Mouse (Mus musculus) right cerebral cortex, adult 18-20 months (tissue): ENCODE measurements around the gene Vps4b.
"Not testable (repeated sequence)": the region's sequence is repeated elsewhere in the genome, so short reads cannot be mapped to it uniquely, and the experiment has no call there.

Experiments
- DNase-seq: peaks from one replicate; pipeline ENCODE4 v3.0.0; 2022; ENCODE audit warnings: mixed read lengths

Vps4b gene

DNA sequence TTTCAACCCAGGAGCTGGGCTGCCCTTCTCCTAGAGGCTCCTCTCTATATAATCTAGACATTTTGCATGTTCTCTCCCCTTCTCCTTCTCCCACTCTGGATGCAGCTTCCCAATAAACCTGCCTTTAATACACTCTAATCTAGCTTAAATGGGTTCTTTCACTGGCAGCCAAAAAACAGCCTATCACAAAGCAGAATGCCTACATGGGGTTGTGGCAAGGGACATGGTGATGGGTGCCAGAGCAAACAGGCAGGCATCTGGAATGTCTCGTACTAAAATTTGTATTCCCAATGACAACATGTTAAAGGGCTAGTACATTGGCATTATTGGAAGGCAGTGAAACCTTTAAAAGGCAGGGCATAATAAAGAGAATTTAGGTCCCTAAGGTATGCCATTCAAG, 45.9 kb downstream of the Vps4b start:
- no peak for DNase-seq

DNA sequence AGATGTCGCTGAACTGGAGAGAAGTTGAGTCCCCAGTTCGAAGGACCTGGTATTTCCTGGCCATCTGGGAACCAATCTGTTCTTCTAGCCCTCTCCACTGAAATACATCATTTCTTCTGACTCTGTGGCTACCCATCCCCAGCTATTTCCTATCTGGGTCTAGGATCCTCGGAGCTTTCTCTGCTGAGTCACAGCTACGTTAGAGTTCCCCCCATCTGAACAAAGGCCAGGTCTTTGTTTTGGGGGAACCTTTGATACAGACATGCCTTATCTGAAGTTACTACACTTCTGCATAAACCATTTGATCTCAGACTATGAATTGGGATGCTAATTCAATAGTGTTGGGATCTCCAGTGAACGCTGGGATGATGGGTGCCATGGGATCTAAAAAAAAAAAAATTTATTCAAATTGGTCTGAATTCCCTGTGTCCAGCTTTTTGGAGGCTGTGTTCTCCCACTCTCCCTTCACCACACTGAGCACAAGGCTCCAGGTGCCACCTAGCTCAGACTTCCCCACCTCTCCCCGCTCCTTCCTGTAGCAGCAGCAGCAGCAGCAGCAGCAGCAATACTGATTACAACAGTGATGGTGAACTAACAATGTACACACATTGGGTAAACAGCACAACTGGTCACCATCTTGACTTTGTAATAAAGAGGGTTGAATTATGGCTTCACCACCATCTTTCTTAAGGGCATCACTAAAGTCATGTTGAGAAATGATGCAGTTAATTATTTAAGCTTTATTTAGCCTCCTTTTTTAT, 47.8 kb downstream of the Vps4b start:
- no peak for DNase-seq

DNA sequence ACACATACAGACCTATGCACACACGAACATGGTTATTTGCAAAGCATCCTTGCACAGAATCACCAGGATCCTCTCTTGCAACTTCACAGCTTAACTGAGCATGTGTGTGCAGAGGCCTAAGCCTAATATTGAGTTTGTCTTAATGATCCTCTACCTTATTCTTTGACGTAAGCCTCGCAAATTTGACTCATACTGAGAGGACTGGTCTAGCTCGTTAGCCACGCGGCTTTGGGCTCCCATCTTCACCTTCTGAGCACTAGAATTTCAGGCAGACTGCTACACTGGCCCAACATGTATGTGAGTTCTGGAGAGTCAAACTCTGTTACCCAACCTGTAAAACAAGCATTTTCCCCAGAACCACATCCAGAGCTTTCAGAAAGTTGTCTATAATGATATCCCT, 53.5 kb downstream of the Vps4b start:
- no peak for DNase-seq

DNA sequence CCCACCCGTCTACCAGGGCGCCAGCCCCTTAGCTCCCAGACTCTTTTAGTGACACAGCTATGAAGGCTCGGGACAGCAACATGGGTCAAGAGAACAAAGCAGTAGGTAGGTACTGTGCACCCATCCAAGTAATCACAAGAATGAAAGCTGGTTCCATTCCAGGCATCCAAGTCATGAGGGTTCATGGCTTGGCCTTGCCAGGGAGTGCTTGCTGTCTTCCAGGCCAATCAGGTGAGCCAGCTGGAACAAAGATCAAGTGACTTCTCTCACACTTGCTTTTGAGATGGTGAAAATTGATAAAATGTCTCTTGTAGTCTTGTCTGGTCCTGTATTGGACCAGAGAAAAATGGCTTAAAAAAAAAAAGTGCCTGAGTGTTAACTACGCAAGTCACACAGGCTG, 55.8 kb downstream of the Vps4b start:
- no peak for DNase-seq

DNA sequence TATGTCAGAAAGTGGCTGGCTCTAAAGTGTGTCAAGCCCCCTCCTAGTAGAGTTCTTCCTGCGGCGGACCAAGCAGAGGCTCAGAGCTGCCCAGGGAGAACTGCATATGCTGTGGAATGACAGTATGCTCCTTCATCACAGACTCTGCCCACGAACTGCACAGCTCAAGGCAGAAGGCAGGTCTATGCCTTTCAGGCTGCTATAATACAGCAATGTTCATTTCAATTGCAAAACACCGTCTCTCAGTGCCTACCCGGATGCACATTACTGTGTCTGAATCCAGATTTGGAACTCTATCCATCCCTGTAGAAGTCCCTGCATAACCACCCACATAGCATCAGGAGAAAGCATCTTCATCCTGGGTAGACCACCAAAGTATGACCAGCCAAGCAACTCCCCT, 56.7 kb downstream of the Vps4b start:
- no peak for DNase-seq

DNA sequence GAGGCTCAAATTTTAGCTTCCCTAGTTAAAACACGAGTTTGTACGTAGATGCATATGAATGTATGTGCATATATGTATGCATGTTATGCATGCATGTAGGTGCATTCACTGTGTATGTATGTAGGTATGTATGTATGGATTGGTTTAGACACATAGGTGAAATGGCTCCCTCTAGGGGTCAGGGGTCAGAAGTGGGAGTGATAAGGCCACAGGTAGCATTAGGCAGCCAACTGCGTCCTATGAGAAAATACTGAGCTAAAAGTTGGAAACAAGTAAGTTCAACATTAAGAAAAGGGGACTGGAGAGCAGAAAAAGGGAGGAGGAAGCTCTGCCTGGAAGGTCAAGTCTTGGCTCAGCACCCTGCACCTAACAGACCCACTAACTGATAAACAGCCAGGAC, 58.4 kb downstream of the Vps4b start:
- DNase-seq: no peak

DNA sequence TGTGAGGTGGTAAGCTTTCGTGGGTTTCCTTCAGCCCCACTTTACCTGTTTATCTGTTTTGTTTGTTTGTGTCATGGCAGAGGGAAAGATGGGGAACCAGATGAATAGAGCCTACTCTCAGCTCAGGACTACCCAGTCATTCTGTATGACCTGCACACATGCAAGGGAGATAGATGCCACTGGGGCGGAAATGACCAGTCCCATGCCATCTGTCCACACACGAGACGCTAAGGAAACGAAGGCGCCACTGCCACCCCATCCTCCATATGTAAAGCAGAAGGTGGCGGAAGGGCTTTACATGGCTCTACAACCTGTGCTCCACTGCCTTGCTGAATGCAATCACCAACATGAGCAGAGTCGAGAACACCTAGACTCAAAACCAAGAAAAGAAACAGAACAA, 60.3 kb downstream of the Vps4b start:
- DNase-seq: no peak

DNA sequence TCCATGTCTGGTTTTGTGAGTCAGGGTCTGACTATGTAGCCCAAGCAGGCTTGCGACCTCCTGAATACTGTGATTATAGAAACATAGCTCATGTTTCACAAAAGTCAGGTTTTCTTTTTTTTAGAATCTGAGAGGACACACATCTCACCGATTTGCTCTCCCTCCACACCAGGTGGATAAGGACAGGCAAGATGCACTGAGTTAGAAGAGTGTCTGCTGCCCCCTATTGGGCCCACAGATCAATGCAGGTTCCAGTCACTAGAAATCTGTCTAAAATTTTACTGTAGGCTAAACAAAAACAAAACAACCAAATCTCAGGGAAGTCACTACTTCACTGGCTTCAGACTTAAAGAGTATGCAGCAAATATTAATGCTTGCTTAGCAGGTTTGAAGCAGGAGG, 60.9 kb downstream of the Vps4b start:
- peak; percentile 49 for DNase-seq

DNA sequence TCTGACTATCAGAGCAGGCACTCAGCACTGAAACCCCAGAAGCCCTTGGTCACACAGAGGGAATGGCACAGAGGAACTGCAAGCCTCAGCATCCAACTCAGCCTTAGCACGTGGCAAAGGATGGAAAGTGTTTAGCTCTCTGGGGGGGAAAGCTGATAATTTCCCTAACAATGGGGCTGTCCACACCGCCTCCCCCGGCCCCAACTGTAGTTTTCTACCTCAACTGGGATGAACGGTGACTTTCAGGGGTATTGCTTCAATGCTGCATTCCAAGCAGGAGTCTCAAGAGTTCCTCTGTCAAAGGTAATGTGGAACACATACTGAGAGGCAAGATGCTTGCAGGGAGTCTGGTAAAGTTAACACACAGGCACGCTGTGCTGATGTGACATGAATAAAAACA, 74.5 kb downstream of the Vps4b start:
- DNase-seq: no peak

DNA sequence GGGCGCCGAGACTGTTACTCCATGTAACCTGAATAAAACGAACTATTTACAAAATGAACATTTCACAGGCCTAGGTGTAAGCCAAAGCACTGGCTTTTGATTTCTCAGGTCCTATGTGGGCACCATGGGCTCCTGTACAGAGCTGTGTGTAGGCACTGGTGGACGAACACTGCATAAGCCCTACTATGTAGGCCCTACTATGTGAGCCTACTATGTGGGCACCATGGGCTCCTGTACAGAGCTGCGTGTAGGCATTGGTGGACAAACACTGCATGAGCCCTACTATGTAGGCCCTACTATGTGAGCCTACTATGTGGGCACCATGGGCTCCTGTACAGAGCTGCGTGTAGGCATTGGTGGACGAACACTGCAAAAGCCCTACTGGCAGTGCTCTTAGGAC, 78.8 kb downstream of the Vps4b start:
- DNase-seq: not testable (repeated sequence)

DNA sequence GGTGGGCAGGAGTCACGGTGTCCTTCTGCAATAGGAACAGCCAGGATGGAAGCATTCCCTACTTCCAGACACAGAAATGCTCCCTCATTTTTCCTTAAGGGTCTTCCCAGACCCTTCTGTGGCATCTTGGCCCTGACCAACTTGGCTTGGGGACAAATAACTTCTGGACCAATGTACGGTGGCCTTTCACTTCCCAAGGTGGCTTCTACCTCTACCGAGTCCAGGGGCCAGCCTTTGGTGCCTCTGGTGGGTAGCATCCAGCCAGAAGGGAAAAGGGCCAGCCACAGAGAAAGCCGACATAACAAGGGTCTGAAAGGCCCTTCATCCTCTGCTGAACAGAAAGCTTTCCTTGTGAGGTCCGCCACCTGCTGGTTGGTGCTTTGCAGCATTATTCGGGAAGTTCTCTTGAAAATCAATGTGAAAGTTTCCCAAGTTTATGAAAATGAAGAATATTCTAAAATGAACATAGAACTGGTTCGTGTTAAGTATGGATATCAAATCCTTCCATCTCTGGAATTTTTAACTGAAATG, 79.4 kb downstream of the Vps4b start:
- DNase-seq: peak; percentile 76

DNA sequence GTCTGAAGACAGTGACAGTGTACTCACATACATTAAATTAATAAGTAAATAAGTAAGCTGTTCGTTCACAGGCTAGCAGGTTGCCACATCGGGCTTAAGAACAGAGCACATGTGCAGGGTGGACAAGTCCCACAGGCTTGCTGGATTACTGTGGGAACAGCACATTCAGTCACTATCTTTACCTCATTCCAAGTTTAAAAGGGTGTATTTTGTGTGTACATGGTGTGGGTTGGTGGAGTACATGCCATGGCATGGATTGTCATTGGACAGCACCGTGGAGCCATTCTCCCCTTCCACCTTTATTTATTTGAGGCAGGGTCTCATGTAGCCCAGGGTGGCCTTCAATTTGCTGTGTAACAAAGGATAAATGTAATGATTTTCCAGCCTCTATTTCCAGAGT, 80.4 kb downstream of the Vps4b start:
- no peak for DNase-seq

DNA sequence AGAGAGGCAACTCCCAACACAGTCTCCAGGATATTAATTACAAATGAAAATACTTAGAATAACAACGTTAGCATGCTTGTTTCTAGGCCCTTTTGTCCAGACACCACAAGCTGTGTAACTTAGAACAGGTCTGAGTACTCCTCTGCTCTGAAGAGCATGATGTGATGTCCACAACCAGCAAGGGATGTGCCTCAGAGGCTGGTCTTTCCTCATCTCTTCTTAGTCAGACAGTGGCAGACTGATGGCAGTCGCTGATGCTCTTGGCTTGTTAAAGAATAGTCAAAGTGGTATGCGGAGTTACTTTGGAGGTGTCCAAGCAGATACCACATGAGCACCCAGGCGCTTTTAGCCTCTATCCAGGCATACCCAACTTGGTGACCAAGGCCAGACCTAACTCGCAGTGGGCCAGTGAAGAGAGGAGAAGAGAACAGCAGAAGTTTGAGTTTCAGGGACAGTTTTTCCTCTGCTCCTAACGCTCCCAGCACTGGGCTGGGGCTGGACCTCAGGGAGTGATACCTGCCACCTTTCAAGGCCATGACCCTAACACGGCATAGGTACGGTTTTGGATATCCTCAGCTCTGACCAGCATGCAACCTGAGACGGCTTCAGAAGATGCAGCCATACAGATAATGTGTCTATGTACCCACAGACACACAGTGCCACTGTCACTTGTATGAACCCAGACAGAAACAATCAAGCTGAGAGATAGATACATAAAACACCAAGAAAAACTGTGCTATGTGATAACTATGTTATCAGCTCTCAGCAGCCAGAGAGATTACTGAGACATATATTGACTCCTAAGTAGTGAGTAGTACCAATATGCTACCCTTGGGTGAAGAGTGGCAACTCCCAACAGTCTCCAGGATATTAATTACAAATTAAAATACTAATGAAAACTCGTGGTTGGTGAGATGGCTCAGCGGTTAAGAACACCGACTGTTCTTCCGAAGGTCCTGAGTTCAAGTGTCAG, 81.1 kb downstream of the Vps4b start:
- DNase-seq: no peak

DNA sequence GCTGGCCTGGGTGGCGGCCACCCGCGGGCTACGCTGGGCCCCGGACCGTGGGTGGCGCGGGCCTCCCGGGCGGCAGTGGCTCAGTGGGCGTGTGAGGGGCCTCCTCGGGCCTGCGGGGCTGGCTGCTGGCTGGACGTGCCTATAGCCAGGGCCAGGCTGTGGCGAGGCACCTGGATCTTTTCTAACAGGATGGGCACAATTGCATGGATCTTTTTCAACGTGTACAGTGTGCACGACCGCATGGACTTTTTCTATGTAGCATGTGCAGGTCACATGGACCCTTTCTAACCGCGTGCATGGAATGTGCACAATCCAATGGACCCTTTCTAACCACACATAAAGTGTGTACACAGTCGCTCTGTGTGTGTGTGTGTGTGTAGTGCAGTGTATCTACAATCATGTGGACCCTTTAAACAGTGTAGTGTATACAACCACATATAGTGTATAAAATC, 82.0 kb downstream of the Vps4b start:
- DNase-seq: no peak
